Mouse (Mus musculus) stomach, embryonic 15.5 days (tissue): ENCODE results near the gene Gm28048. TPM values are rescaled to one million over a fixed set of nuclear protein-coding genes. Genes with fewer than 3 reads are reported as not detected.

Source experiments
- ATAC-seq: fragments of 200-750 bp; cut with Nextera tagmentation; 2 replicates; pipeline ENCODE4 v1.8.0; 2017; ENCODE audit warnings: low read depth, moderate number of reproducible peaks, moderate TSS enrichment; ENCODE audit not compliant: insufficient read depth, low FRiP score
- H3K27ac ChIP-seq: fragments of 300-500 bp; sonication (generic); 2 replicates; pipeline ENCODE4 v1.5.1; 2015; ENCODE audit warnings: mild to moderate bottlenecking, inconsistent platforms
- H3K27me3 ChIP-seq: fragments of 300-500 bp; sonication (generic); replicated peaks from 2 replicates; pipeline ENCODE4 v1.6.1; 2015; ENCODE audit warnings: inconsistent platforms
- H3K36me3 ChIP-seq: fragments of 300-500 bp; sonication (generic); 2 replicates; pipeline ENCODE4 v1.6.1; 2015; ENCODE audit warnings: inconsistent platforms
- H3K4me1 ChIP-seq: fragments of 300-500 bp; sonication (generic); 2 replicates; pipeline ENCODE4 v1.6.1; 2015; ENCODE audit warnings: inconsistent platforms
- H3K4me2 ChIP-seq: fragments of 300-500 bp; sonication (generic); 2 replicates; pipeline ENCODE4 v1.6.1; 2015; ENCODE audit warnings: mild to moderate bottlenecking, inconsistent platforms
- H3K4me3 ChIP-seq: fragments of 300-500 bp; sonication (generic); replicated peaks from 2 replicates; pipeline ENCODE4 v1.5.1; 2015; ENCODE audit warnings: inconsistent platforms
- H3K9ac ChIP-seq: fragments of 300-500 bp; sonication (generic); 2 replicates; pipeline ENCODE4 v1.6.1; 2015; ENCODE audit warnings: inconsistent platforms
- H3K9me3 ChIP-seq: fragments of 300-500 bp; sonication (generic); 2 replicates; pipeline ENCODE4 v1.6.1; 2016; ENCODE audit warnings: inconsistent platforms
- WGBS: fragments of 180-500 bp; shearing (Covaris S2); methylation state at CpG from one replicate; pipeline ENCODE4 v1.1.7; 2015; 5-methylcytosine and 5-hydroxymethylcytosine counted together
- polyA plus RNA-seq: library from polyadenylated mRNA; unstranded; fragments of >200 nt; fragmentation: Nextera tagmentation; extraction: Ambion mirVana; gene quantifications from 2 replicates; pipeline ENCODE4 v1.2.1, GENCODE M21; 2015

Gene Gm28048
- polyA plus RNA-seq, 1 experiment from 2014 or later = 12.1 TPM

DNA sequence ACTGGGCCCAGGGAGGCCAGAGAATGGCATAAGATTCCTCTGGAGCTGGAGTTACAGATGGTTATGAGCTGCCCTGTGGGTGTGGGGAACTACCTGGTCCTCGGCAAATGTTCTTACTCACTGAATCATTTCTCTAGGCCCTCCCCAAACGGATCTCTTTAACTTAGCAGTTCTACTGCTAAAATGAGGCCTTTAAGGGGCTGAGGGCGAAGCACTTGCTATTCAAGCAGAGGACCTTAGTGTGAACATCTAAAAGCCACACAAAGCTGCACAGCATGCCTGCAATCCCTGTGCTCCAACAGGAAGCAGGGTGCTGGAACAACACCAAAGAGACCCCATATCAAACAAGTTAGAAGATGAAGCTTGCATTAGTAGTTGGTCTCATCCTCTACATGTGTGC lies 142.4 kb downstream of the Gm28048 start:
- Histone ChIP-seq H3K9ac (no peak overlapping the region), H3K9me3 (no peaks in the 10 kb centered on the region), H3K4me3 (no peak overlapping the region), H3K27me3 (no peaks in the 10 kb centered on the region), H3K4me2 (no peak overlapping the region), H3K4me1 (0 out of 2 replicates have a peak, but pooled peaks cover 9% of the 10 kb centered on the region), H3K27ac (no peak overlapping the region), H3K36me3 (0 out of 2 replicates have a peak, but pooled peaks cover 3% of the 10 kb centered on the region)
- 76% methylated on average over 3 of the region's 3 CpGs for WGBS
- no peak for ATAC-seq

GRCm38 (mm10) chr11:22838361-22838760 lies 143.5 kb downstream of the Gm28048 start:
- H3K4me1 ChIP-seq = 0 out of 2 replicates have a peak, but pooled peaks cover 8% of the 10 kb centered on the region
- no peak overlapping the region for H3K4me2 ChIP-seq
- 61% methylated on average over 1 of the region's 1 CpGs for WGBS
- no peak overlapping the region for H3K4me3 ChIP-seq
- no peak overlapping the region for H3K9ac ChIP-seq
- no peaks in the 10 kb centered on the region for H3K27me3 ChIP-seq
- no peaks in the 10 kb centered on the region for H3K9me3 ChIP-seq
- H3K27ac ChIP-seq = no peak overlapping the region
- H3K36me3 ChIP-seq = peaks cover 3% of the 10 kb centered on the region; the same call in 1 of the 2 replicates
- no peak for ATAC-seq

GRCm38 (mm10) chr11:22836269-22836668 lies 145.6 kb downstream of the Gm28048 start:
- Histone ChIP-seq H3K4me2 (no peak overlapping the region), H3K4me1 (0 out of 2 replicates have a peak, but pooled peaks cover 3% of the 10 kb centered on the region), H3K36me3 (peaks cover 3% of the 10 kb centered on the region; the same call in 1 of the 2 replicates), H3K27me3 (no peaks in the 10 kb centered on the region), H3K9me3 (no peaks in the 10 kb centered on the region), H3K9ac (no peak overlapping the region), H3K4me3 (no peak overlapping the region), H3K27ac (no peak overlapping the region)
- ATAC-seq = no peak
- WGBS = 90% methylated on average over 10 of the region's 10 CpGs

- Histone ChIP-seq H3K4me2 (no peak overlapping the region), H3K36me3 (peaks cover 3% of the 10 kb centered on the region; the same call in 1 of the 2 replicates), H3K4me3 (no peak overlapping the region), H3K9me3 (no peaks in the 10 kb centered on the region), H3K27me3 (no peaks in the 10 kb centered on the region), H3K27ac (no peak overlapping the region), H3K9ac (no peak overlapping the region), H3K4me1 (no peaks in the 10 kb centered on the region)
- ATAC-seq = no peak
- WGBS = 75% methylated on average over 4 of the region's 4 CpGs
Measured at GRCm38 (mm10) chr11:22832600-22832999, 149.3 kb downstream of the Gm28048 start.

GRCm38 (mm10) chr11:22831916-22832315 lies 150.0 kb downstream of the Gm28048 start:
- no peak for ATAC-seq
- Histone ChIP-seq H3K36me3 (peaks cover 3% of the 10 kb centered on the region; the same call in 1 of the 2 replicates), H3K4me2 (no peak overlapping the region), H3K4me3 (no peak overlapping the region), H3K9ac (no peak overlapping the region), H3K27me3 (no peaks in the 10 kb centered on the region), H3K4me1 (no peaks in the 10 kb centered on the region), H3K9me3 (no peaks in the 10 kb centered on the region), H3K27ac (no peak overlapping the region)
- 78% methylated on average over 11 of the region's 11 CpGs for WGBS

DNA sequence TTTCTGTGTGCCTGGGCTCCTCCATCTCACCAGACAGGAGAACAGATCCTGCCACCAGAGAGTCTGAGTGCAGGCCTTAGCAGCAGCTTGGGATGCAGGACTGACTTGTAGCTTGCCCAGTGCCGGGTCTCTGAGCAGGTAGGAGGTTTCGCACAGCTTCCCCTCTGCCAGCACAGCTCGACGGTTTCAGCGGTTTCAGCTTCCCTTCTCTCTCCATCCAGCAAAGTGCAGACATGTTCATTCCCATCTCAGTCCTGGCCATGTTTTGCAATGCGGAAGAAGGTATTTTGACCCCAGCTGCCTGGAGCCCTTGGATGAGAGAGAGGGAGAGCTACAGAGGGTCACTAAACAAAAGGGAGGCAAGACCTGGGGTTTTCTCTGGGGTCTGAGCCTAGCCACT lies 151.2 kb downstream of the Gm28048 start:
- Histone ChIP-seq H3K4me3 (no peak overlapping the region), H3K27ac (peak overlapping the region; percentile 27; the same call in 1 of the 2 replicates), H3K4me2 (no peak overlapping the region), H3K9me3 (no peaks in the 10 kb centered on the region), H3K9ac (no peak overlapping the region), H3K36me3 (no peaks in the 10 kb centered on the region; the same call in 1 of the 2 replicates), H3K4me1 (no peaks in the 10 kb centered on the region), H3K27me3 (no peaks in the 10 kb centered on the region)
- ATAC-seq = no peak
- WGBS = 73% methylated on average over 6 of the region's 6 CpGs

DNA sequence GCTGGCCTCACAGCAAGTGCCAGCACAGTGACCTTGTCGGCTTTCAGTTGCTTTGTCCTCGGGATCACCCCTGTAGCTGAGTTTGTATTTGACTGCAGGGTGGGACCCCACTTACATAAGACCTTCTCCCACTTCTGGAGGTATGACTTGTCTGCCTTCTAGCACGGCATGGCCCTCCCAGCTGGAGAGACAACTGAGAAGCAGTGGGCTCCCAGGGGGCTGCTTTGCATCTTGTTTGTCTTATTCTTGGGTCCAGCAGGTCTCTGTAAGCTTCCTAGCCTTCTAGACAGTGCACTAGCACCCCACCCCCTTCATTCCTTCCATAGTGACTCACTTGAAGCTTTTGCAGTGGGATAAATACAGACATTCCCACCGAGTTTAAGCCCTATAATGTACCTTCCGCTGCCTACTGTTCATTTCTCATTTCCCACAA lies 151.7 kb downstream of the Gm28048 start:
- Histone ChIP-seq H3K4me2 (no peak overlapping the region), H3K4me1 (no peaks in the 10 kb centered on the region), H3K27me3 (no peaks in the 10 kb centered on the region), H3K36me3 (no peaks in the 10 kb centered on the region; the same call in 1 of the 2 replicates), H3K27ac (peak overlapping the region; percentile 1; the same call in 1 of the 2 replicates), H3K4me3 (no peak overlapping the region), H3K9ac (no peak overlapping the region), H3K9me3 (no peaks in the 10 kb centered on the region)
- ATAC-seq = peak; percentile 27; the same call in 1 of the 2 replicates
- 38% methylated on average over 5 of the region's 5 CpGs for WGBS

GRCm38 (mm10) chr11:22828988-22829632 lies 152.8 kb downstream of the Gm28048 start:
- Histone ChIP-seq H3K36me3 (no peaks in the 10 kb centered on the region; the same call in 1 of the 2 replicates), H3K4me1 (no peaks in the 10 kb centered on the region), H3K9ac (no peak overlapping the region), H3K4me2 (no peak overlapping the region), H3K27me3 (no peaks in the 10 kb centered on the region), H3K4me3 (no peak overlapping the region), H3K9me3 (no peaks in the 10 kb centered on the region), H3K27ac (no peak overlapping the region)
- ATAC-seq = no peak
- 97% methylated on average over 15 of the region's 15 CpGs for WGBS

DNA sequence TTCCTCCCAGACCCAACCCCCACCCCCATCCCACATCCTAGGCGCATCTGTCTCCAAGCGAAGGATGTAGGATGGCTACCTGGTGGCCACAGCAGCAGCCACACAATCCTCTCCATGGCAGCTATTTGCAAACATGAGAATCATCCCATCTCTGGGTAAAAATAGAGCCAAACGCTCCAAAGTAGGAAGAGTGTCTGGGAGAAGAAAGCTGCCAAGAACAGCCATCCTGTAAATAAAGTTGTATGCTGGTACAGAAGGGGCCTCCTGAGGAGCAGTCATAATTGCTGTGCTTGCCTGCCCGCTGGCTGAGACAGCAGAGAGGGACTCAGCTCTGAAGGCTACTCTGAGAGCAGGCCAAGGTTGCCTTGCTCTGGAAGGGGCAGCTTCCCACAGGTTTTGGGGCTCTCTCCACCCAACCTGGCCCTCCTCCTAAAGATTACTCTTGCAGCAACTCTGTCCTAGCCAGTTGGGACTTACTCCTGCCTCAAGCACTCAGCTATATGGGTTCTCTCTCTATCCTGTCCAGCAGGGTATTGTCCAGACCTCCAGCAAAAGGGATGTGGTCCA lies 154.3 kb downstream of the Gm28048 start:
- Histone ChIP-seq H3K4me1 (no peaks in the 10 kb centered on the region), H3K9me3 (no peaks in the 10 kb centered on the region), H3K9ac (no peak overlapping the region), H3K27me3 (no peaks in the 10 kb centered on the region), H3K27ac (no peak overlapping the region), H3K4me2 (no peak overlapping the region), H3K4me3 (no peak overlapping the region), H3K36me3 (no peaks in the 10 kb centered on the region)
- WGBS = 86% methylated on average over 4 of the region's 4 CpGs
- ATAC-seq = no peak

DNA sequence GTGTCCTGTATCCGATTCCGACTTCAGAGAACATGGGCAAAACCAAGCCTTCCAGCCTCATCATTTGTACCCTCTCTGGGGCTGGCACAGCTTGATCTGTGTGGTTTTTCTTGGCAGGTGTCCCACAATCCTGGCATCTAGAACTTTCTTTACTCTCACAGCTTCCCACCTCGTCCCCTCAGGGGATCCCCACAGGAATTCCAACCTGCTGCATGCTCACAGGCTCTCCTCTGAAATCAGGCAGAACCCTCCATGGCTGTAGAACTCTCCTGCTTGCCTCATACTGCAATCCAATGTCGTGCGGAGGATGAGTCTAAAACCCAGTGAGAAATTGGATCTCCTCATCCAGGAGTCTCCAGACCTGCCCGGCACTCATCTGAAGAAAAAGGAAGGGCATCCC lies 155.2 kb downstream of the Gm28048 start:
- Histone ChIP-seq H3K4me2 (no peak overlapping the region), H3K27ac (no peak overlapping the region), H3K36me3 (no peaks in the 10 kb centered on the region), H3K4me1 (no peaks in the 10 kb centered on the region), H3K27me3 (no peaks in the 10 kb centered on the region), H3K4me3 (no peak overlapping the region), H3K9me3 (no peaks in the 10 kb centered on the region), H3K9ac (no peak overlapping the region)
- no peak for ATAC-seq
- WGBS = 89% methylated on average over 6 of the region's 6 CpGs

- Histone ChIP-seq H3K9ac (no peak overlapping the region), H3K4me3 (no peak overlapping the region), H3K27me3 (no peaks in the 10 kb centered on the region), H3K27ac (no peak overlapping the region), H3K4me2 (no peak overlapping the region), H3K9me3 (no peaks in the 10 kb centered on the region), H3K36me3 (no peaks in the 10 kb centered on the region), H3K4me1 (no peaks in the 10 kb centered on the region)
- ATAC-seq = no peak
- WGBS = 89% methylated on average over 14 of the region's 14 CpGs
Measured at GRCm38 (mm10) chr11:22826051-22826450, 155.8 kb downstream of the Gm28048 start.

DNA sequence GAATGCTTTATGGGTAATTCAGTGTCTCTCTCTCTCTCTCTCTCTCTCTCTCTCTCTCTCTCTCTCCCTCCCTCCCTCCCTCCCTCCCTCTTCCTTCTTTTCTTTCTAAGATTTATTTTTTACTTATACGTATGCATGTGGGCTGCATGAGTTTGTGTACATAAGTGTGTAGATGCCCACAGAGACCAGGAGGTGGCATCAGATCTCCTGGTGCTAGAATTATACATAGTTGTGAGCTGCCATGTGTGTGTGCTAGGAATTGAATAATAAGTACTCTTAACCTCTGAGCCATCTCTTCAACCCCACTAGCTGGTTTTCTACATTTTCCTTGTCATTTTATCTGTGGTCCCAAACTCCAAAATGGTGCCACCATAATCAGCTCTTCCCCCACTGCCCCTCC lies 156.3 kb downstream of the Gm28048 start:
- Histone ChIP-seq H3K4me3 (no peak overlapping the region), H3K4me2 (no peak overlapping the region), H3K36me3 (no peaks in the 10 kb centered on the region), H3K9me3 (no peaks in the 10 kb centered on the region), H3K27me3 (no peaks in the 10 kb centered on the region), H3K9ac (no peak overlapping the region), H3K4me1 (no peaks in the 10 kb centered on the region), H3K27ac (no peak overlapping the region)
- 95% methylated on average over 1 of the region's 1 CpGs for WGBS
- no peak for ATAC-seq
